Mouse (Mus musculus): ENCODE data around the gene Gm9789. TPM values are rescaled to one million over a fixed set of nuclear protein-coding genes. Genes with fewer than 3 reads are reported as not detected.
"Not testable (repeated sequence)": the region's sequence is repeated elsewhere in the genome, so short reads cannot be mapped to it uniquely, and the experiment has no call there.

The Gm9789 gene
- total RNA-seq (2012; rRNA removed) (not detected in 2 replicates), total RNA-seq (2014; rRNA removed) (not detected in 2 replicates), polyA plus RNA-seq (2012; ENCODE audit: insufficient read length, low read depth) (not detected in 2 replicates)

GRCm38 (mm10) chr16:89157652-89158051 lies at the start of gene Gm9789:
Gene Gm9789, plus strand, starts transcription at chr16:89157952.
- H3K27ac ChIP-seq (ENCODE audit: insufficient read depth, low read depth) = no peak within 1 kb of the TSS
- no peak within 1 kb of the TSS for H3K4me3 ChIP-seq (replicated peaks in 1 of 3; ENCODE audit: low read depth in 2 of 3, low read length in 2 of 3, poor library complexity in 1 of 3)
- H3K4me1 ChIP-seq (ENCODE audit: control insufficient read depth in 1 of 2, insufficient read depth in 2 of 2) = no peaks in the 10 kb centered on the region
- H3K4me2 ChIP-seq (ENCODE audit: insufficient read depth, low read depth, poor library complexity, severe bottlenecking) = no peak within 1 kb of the TSS
- dilution Hi-C loops (cut with MboI; ENCODE audit: extremely low pct_ligation_motif_present, extremely low pct_unique_long_range_greater_than_20kb, low sequenced_read_pairs) = no loop called here
- no peaks in the 10 kb centered on the region for H3K36me3 ChIP-seq (replicated peaks in 1 of 2; ENCODE audit: control insufficient read depth in 1 of 2, insufficient read depth in 1 of 2, low read length in 1 of 2)
- no peaks in the 10 kb centered on the region for H3K79me2 ChIP-seq (replicated peaks; ENCODE audit: control insufficient read depth, extremely low read depth, insufficient read depth, poor library complexity, severe bottlenecking)
- no peak within 1 kb of the TSS for H3K9ac ChIP-seq (ENCODE audit: insufficient read depth, low read depth)
- no peak for DNase-seq (ENCODE audit: extremely low read depth)
- no peak for TF ChIP-seq MEF2A (IDR thresholded peaks at IDR 0.05; ENCODE audit: borderline replicate concordance, low read depth, low read length)
- no peak for TF ChIP-seq TBP (conservative IDR thresholded peaks at IDR 0.05; ENCODE audit: low read depth, low read length)
- TF ChIP-seq SMC3 (IDR thresholded peaks at IDR 0.05; ENCODE audit: low read depth, low read length) = no peak
- TF ChIP-seq CTCF (conservative IDR thresholded peaks at IDR 0.05 in 1 of 2, IDR thresholded peaks at IDR 0.05 in 1 of 2; ENCODE audit: low read depth in 2 of 2, low read length in 2 of 2) = no peak
- no peak for TF ChIP-seq TCF12 (IDR thresholded peaks at IDR 0.05; ENCODE audit: low read depth, low read length)
- TF ChIP-seq POLR2A (IDR thresholded peaks at IDR 0.05; ENCODE audit: low read depth, low read length) = no peak
- TF ChIP-seq EP300 (IDR thresholded peaks at IDR 0.05; ENCODE audit: low read length) = no peak
- no peak for TF ChIP-seq HCFC1 (IDR thresholded peaks at IDR 0.05; ENCODE audit: low read depth, low read length)
- TF ChIP-seq MAX (IDR thresholded peaks at IDR 0.05; ENCODE audit: low read length) = no peak
- no peak for TF ChIP-seq E2F4 (IDR thresholded peaks at IDR 0.05; ENCODE audit: insufficient replicate concordance, low read depth, low read length)
- TF ChIP-seq RAD21 (IDR thresholded peaks at IDR 0.05; ENCODE audit: low read depth, low read length) = no peak
- TF ChIP-seq CHD1 (IDR thresholded peaks at IDR 0.05; ENCODE audit: low read depth, low read length) = no peak
- no peak for TF ChIP-seq MAZ (IDR thresholded peaks at IDR 0.05; ENCODE audit: low read depth, low read length)
- TF ChIP-seq MYC (IDR thresholded peaks at IDR 0.05; ENCODE audit: low read depth, low read length) = no peak
- TF ChIP-seq JUND (conservative IDR thresholded peaks at IDR 0.05; ENCODE audit: low read depth, low read length) = no peak
- H3K9me3 ChIP-seq (replicated peaks; ENCODE audit: low read length) = peaks cover 51% of the 10 kb centered on the region
- no peaks in the 10 kb centered on the region for H3K27me3 ChIP-seq (replicated peaks)
- in situ Hi-C loops (cut with MboI; ENCODE audit: low pct_ligation_motif_present, low pct_unique_long_range_greater_than_20kb, low sequenced_read_pairs) = no loop called here

GRCm38 (mm10) chr16:89140551-89140950 lies 17.2 kb upstream of the Gm9789 start, which contains the start of gene Gm6358:
Gene Gm6358, plus strand, starts transcription at chr16:89140851.
- Histone ChIP-seq H3K4me1 (ENCODE audit: control insufficient read depth in 1 of 2, insufficient read depth in 2 of 2) (no peaks in the 10 kb centered on the region), H3K9me3 (replicated peaks; ENCODE audit: low read length) (peaks cover 46% of the 10 kb centered on the region), H3K9ac (ENCODE audit: insufficient read depth, low read depth) (no peak within 1 kb of the TSS), H3K79me2 (replicated peaks; ENCODE audit: control insufficient read depth, extremely low read depth, insufficient read depth, poor library complexity, severe bottlenecking) (no peaks in the 10 kb centered on the region), H3K4me3 (replicated peaks in 1 of 3; ENCODE audit: low read depth in 2 of 3, low read length in 2 of 3, poor library complexity in 1 of 3) (no peak within 1 kb of the TSS), H3K27ac (ENCODE audit: insufficient read depth, low read depth) (no peak within 1 kb of the TSS), H3K36me3 (replicated peaks in 1 of 2; ENCODE audit: control insufficient read depth in 1 of 2, insufficient read depth in 1 of 2, low read length in 1 of 2) (no peaks in the 10 kb centered on the region), H3K4me2 (ENCODE audit: insufficient read depth, low read depth, poor library complexity, severe bottlenecking) (no peak within 1 kb of the TSS), H3K27me3 (replicated peaks) (no peaks in the 10 kb centered on the region)
- TF ChIP-seq TCF12 (IDR thresholded peaks at IDR 0.05; ENCODE audit: low read depth, low read length) = no peak
- in situ Hi-C loops (cut with MboI; ENCODE audit: low pct_ligation_motif_present, low pct_unique_long_range_greater_than_20kb, low sequenced_read_pairs) (no loop called here), dilution Hi-C loops (cut with MboI; ENCODE audit: extremely low pct_ligation_motif_present, extremely low pct_unique_long_range_greater_than_20kb, low sequenced_read_pairs) (no loop called here)
- DNase-seq (ENCODE audit: extremely low read depth) = no peak

DNA sequence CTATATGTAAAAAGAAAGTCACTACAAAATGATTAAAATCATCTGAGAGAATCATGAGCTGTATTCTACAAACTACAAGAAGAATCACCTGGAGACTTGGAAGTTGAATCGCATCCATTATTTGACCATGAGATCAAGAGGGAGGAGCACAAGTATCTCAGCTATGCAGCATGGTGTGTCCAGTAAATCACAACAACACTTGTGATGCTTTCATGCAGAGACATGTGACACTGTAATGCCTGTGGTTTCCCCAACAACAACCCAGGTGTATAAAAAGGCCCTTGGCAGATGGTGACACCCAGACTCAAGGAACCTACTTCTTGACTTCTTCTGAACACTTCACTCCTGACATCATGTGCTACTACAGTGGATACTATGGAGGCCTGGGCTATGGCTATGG lies 7.0 kb upstream of the Gm9789 start, which contains the start of gene Gm10061:
Gene Gm10061, plus strand, starts transcription at position 301 of the 400 bp plus-strand sequence.
- Histone ChIP-seq H3K79me2 (replicated peaks; ENCODE audit: control insufficient read depth, extremely low read depth, insufficient read depth, poor library complexity, severe bottlenecking) (no peaks in the 10 kb centered on the region), H3K27me3 (replicated peaks) (no peaks in the 10 kb centered on the region), H3K9ac (ENCODE audit: insufficient read depth, low read depth) (no peak within 1 kb of the TSS), H3K36me3 (replicated peaks in 1 of 2; ENCODE audit: control insufficient read depth in 1 of 2, insufficient read depth in 1 of 2, low read length in 1 of 2) (no peaks in the 10 kb centered on the region), H3K27ac (ENCODE audit: insufficient read depth, low read depth) (no peak within 1 kb of the TSS), H3K4me2 (ENCODE audit: insufficient read depth, low read depth, poor library complexity, severe bottlenecking) (no peak within 1 kb of the TSS), H3K9me3 (replicated peaks; ENCODE audit: low read length) (peaks cover 38% of the 10 kb centered on the region), H3K4me3 (replicated peaks in 1 of 3; ENCODE audit: low read depth in 2 of 3, low read length in 2 of 3, poor library complexity in 1 of 3) (no peak within 1 kb of the TSS), H3K4me1 (ENCODE audit: control insufficient read depth in 1 of 2, insufficient read depth in 2 of 2) (no peaks in the 10 kb centered on the region)
- TF ChIP-seq RAD21 (IDR thresholded peaks at IDR 0.05; ENCODE audit: low read depth, low read length) = no peak
- no peak for TF ChIP-seq ZKSCAN1 (IDR thresholded peaks at IDR 0.05; ENCODE audit: borderline replicate concordance, low read depth, low read length)
- TF ChIP-seq SMC3 (IDR thresholded peaks at IDR 0.05; ENCODE audit: low read depth, low read length) = no peak
- no peak for TF ChIP-seq NELFE (IDR thresholded peaks at IDR 0.05; ENCODE audit: low read depth, low read length)
- no peak for TF ChIP-seq USF2 (conservative IDR thresholded peaks at IDR 0.05; ENCODE audit: low read depth, low read length)
- TF ChIP-seq MAZ (IDR thresholded peaks at IDR 0.05; ENCODE audit: low read depth, low read length) = no peak
- no peak for TF ChIP-seq CHD1 (IDR thresholded peaks at IDR 0.05; ENCODE audit: low read depth, low read length)
- TF ChIP-seq ELF1 (IDR thresholded peaks at IDR 0.05; ENCODE audit: low read depth, low read length) = no peak
- TF ChIP-seq ZC3H11A (IDR thresholded peaks at IDR 0.05; ENCODE audit: low read depth, low read length) = no peak
- in situ Hi-C loops (cut with MboI; ENCODE audit: low pct_ligation_motif_present, low pct_unique_long_range_greater_than_20kb, low sequenced_read_pairs) (no loop called here), dilution Hi-C loops (cut with MboI; ENCODE audit: extremely low pct_ligation_motif_present, extremely low pct_unique_long_range_greater_than_20kb, low sequenced_read_pairs) (no loop called here)
- no peak for DNase-seq (ENCODE audit: extremely low read depth)

- H3K4me1 ChIP-seq (ENCODE audit: control insufficient read depth in 1 of 2, insufficient read depth in 2 of 2); H3K36me3 ChIP-seq (replicated peaks in 1 of 2; ENCODE audit: control insufficient read depth in 1 of 2, insufficient read depth in 1 of 2, low read length in 1 of 2); in situ Hi-C loops (cut with MboI; ENCODE audit: low pct_ligation_motif_present, low pct_unique_long_range_greater_than_20kb, low sequenced_read_pairs); dilution Hi-C loops (cut with MboI; ENCODE audit: extremely low pct_ligation_motif_present, extremely low pct_unique_long_range_greater_than_20kb, low sequenced_read_pairs); H3K27me3 ChIP-seq (replicated peaks); H3K27ac ChIP-seq (ENCODE audit: insufficient read depth, low read depth); H3K4me3 ChIP-seq (replicated peaks in 1 of 3; ENCODE audit: low read depth in 2 of 3, low read length in 2 of 3, poor library complexity in 1 of 3); H3K4me2 ChIP-seq (ENCODE audit: insufficient read depth, low read depth, poor library complexity, severe bottlenecking); H3K9ac ChIP-seq (ENCODE audit: insufficient read depth, low read depth); DNase-seq (ENCODE audit: extremely low read depth); H3K79me2 ChIP-seq (replicated peaks; ENCODE audit: control insufficient read depth, extremely low read depth, insufficient read depth, poor library complexity, severe bottlenecking): not testable (repeated sequence)
- H3K9me3 ChIP-seq (replicated peaks; ENCODE audit: low read length) = peaks cover 22% of the 10 kb centered on the region
These were observed 11.4 kb downstream of the Gm9789 start, which contains the start of gene Gm7735 for GRCm38 (mm10) chr16:89169190-89169589. Gene Gm7735, plus strand, starts transcription at chr16:89169490.
